Mouse (Mus musculus) urinary bladder, postnatal 25 days (tissue): ENCODE data around the gene Aen.

Source experiments
- DNase-seq: peaks from one replicate; pipeline ENCODE4 v3.0.0; 2022; ENCODE audit warnings: low spot score

Gene Aen

DNA sequence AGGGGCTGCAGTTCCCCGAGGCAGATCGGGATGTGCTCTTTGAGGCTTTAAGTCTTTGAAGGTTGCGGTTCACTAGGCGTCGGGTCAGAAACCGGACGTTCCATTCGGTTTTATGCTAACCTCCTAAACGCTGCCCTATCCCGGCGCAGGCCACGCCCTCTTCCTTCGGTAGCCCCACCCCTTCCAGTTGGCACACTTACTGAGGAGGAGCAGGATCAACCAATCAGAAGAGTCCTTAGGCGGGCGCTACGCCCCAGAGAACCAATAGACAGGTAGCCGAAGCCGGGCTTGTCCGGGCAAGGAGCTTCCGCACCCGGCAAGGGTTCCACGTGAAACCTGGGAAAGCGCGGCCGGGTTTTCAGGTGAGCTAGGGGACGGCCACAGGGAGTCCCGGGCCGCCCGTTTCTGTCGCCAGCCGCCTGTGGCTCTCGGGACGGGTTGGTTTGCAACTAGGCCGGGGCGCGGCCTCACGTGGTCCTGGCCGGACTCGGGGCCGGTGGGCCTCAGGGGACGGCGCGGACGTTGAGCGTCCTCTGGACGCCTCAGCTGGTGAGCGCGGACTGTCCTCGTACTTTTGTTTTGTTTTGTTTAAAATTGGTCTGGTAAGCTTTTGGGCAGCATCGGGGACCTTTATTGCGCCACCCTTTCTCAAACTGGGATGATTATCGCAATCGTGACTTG is at the start of gene Aen:
Gene Aen, plus strand, starts transcription at position 202 of the 681 bp plus-strand sequence.
- peak; percentile 96 for DNase-seq

DNA sequence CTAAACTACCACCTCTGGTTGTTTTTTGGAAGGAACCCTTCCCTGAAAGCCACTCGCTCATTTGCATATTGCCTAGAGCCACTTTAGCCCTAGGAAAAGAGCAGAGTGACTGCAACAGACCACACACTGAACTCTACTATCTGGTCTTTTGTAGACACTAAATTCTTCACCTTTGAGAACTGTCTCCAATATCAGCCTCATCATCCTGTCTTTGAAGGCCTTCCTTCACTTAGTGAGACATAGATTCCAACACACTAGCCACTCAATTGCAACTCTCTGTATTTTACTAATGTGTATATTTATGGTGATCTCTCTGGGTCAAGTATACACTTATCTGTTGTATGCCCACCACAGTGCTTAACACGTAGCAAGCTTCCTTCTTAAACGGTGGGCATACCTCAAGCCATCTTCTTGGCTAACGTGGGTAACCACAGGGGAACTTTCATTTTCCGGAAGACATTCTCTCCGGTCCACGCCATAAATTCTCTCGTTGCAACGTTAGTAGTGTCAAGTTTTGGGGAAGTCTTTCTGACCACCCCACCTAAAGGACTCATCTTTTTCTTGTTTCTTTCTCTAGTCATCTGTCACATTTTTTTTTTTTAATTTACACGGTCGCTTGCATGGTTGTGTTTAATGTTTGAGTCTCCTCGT is 49.5 kb upstream of the Aen start:
- DNase-seq = no peak

DNA sequence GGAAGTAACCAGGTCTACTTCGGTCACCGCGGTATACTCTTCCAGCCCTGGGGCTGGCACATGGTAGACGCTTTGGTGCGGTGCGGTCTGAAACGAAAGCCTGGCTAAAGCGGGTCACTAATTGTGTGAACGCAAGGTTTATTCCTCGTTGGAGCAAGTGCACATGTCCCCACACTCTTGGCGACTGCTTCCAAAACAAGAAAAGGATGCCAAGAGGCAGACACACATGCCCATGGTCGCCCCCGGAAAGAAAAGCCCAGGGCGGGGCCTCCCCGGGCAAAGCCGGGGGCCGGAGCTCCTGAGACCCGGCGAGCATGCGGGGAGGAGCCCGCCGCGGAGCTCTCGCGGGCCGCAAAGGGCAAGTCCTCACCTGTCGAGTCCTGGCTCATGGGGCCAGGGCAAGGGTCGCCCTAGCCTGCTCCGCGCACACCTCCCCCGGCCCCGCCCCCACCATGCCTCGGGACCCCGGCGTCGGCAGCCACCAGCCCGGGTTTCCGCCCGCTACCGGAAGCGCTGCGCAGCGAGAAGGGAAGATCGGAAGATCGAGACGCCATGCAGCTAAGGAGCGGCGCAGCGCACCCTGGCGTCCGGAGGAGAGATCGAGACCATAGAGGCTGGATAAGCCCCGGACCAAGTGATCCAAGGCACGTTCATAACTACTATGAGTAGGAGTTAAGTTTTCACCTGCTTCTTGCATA is 48.8 kb upstream of the Aen start, which contains the start of gene Det1:
Gene Det1, minus strand, starts transcription at position 527 of the 698 bp plus-strand sequence.
- peak; percentile 88 for DNase-seq

DNA sequence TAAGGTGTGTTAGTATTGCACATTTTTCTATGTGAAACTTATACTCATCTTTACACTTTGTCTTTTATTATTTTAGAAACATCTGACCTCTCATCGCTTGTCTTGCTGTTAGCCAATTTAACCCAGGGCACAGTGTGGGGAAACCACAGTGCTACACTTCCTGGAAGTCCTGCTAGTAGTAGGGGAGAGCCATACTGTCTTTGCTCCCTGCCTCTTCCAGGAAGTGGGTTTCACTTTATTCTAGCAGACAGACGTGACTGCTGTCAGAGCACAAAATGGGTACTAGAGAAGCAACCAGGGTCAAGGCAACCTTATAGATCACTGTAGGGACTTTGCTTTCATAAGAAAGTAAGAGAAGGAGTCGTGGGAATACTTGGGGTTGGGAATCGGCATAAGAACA is 41.6 kb upstream of the Aen start:
- no peak for DNase-seq

DNA sequence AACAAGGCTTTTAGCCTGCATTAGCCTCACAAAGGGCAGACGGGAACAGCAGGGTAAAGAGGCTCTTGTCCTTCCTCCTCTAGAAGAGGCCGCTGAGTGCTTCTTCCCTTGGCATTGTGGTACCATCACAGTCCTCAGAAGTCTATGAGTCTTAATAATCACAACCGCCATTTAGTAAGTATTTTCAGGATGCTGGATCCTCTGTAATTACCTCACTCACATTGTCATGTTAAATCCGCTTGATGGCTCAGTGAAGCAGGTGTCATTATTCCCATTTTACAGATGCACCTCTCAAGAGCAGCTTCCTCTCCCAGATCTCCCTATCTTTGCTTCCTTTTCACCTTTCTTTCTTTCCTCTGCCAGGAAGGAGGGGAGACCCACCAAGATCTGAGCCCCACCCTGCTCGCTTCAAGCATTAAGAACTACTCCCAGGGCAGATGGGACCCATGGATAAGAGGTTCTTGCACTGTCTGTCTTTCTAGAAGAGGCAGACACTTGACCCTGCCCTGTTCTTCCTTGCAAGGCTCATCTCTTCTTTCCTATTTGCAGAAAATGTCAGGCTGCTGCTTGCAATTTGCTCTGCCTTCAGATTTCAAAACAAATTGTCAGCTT is 40.5 kb upstream of the Aen start:
- no peak for DNase-seq

DNA sequence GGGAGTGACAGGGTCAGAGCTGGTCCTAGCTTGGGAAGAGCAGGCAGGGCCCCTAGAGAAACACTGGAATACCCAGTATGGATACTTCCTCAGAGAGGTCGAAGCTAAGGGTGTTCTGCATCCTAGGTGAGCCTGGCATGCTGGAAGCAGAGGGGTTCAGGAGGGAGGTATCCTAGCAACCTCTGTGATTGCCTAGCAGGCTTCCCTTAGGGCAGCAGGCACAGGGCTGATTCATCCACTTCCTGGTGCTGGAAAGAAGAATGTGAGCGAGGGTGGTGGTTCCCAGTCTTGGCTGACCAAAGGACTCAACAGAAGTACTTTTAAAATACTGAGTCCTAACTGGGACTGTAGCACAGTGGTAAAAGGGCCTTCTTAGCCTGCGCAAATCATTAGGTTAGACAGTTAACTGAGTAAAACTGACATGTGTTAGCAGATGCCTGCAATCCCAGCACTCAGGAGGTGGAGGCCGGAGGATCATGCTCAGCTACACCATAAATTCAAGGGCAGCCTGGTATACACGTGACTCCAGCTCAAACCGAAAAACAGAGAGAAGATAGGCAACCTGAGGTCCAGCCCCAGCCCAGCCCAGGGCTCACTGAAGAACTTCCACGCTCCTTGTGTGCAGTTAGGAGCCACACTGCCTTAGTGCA is 31.7 kb upstream of the Aen start:
- DNase-seq = no peak

DNA sequence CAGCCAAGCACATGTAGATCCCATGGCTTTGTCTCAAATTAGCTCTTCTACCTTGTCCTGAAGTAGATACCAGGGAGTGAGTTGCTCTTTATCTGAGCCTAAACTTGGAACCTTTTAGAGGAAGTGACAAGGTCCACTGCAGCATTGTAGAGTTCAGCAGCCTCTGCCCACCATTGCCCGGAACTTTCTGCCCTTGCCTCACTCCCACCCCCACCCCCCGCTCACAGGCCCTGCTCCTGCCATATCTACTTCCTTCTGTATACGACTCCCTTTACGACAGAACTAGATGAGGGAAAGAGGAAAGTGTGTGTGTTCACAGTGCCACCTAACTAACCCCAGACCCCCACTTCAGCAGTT is 31.2 kb upstream of the Aen start:
- DNase-seq = no peak

DNA sequence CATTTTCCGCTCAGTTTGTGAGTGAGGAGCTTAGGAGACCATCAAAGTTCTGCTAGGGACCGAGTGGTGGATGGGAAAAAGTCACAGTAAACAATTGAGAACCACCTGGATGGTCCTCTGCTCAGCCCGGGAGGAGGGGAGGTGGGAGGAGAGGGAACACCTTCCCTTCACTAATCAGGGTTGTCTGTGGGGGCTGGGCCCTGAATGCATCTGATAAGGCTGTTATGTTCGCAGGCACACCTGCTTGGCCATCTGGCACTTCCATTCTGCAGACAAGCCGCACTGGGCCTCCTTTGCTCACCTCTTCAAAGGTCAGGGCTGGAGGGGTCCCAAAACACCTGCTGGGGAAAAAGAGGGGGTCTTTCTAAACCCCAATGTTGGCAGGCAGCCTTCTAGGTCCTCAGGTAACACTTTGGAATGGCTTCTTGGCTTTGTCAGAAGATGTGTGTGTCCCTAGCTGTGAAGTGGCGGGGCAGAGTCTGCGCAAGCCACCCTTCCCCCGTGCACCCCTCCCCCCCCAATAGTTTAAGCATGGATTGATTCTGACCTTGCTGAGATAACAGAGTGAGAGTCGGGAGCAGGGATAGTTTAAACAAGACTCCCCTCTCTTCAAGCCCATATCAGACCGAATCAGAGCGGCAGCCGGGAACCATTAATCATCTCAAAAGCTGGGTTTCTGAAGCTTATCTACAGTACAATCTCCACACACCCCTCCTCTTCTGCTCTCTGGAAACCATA is 30.3 kb upstream of the Aen start:
- DNase-seq = no peak

DNA sequence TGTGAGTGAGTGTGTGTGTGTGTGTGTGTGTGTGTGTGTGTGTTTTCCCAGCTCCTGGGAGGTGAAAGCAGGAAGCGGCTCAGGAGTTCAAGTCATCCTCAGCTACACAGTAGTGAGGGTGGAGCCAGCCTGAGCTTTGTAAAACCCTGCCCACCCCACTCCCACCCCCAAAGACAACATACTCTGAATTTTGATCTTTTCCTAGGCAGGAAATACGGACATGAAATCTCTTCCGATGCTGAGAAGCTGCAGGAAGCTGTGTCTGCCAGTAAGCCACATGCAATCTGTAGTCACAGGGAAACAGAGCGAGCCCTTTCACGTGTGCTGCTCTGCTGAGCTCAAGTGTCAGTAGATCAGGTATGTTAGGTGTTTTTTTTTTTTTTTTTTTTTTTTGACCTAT is 26.9 kb upstream of the Aen start:
- DNase-seq = no peak

DNA sequence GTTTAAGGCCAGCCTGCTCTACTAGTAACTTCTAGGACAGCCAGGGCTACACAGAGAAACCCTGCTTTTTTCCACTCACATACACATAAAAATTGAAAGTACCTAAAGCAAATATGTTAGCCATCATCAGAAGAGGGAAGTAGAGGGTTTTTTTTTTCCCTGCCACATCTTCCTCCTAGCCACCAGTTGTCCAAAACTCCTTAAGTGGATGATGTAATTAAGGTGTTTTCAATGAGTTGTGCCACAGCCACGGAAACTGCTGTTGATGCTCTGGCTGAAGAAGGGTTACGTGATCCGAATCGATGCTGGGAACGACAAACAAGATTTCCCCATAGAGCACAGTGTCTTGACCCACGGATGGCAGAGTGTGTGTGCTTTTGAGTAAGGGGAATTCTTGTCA is 23.3 kb upstream of the Aen start:
- no peak for DNase-seq

DNA sequence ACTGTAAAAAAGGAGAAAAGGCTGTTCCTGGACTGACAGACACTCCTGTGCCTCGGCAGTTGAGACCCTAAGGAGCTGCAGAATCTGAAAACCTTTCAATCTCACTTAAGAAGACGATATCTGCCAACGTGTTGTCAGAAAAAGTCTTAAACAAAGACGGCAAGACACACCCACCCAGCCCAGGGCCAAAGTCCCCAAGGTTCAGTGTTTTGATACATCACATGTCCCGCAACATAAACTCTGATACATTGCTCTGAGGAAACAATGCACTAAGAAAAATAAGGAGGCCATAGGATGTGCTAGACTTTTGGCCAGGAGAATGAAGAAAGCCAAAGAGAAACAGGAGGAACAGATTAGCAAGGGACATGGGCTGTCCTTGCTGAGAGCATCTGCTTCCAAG is 22.8 kb upstream of the Aen start:
- DNase-seq = no peak

DNA sequence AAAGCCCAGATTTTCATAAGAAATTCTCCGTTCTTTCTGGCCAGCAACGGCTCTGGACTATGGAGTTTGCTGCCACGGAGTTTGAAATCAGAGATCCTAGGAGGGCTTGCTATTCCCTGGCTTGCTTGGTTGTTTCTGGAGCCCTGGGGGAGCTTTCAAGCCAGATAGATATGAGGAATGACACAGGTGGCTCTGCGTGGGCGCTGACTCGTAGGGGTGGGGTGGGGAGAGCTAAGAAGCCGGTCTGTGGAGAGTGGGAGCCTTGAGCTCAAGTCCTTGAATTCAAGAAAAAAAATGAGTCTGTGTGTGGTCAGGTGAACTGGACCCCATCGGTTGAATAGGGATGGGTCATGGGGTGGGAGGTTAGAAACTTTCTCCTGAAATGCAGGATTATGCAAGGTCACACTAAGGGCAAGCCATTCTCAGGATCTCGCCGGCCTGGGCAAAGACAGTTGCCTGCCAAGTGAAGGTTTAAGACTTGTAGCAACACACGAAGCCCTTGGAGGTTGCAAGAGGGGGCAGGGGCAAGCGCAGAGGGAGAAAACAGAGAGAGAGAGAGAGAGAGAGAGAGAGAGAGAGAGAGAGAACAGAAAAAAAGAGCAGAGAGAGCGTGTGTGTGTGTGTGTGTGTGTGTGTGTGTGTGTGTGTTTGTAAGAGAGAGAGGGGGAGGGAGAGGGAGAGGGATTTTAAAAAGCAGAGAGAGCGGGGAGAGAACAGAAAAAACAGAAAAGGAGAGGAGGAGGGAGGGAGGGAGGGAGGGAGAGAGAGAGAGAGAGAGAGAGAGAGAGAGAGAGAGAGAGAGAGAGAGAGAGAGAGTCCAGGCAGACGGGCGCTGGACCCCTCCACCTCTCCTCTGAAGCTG is 13.8 kb upstream of the Aen start:
- no peak for DNase-seq

DNA sequence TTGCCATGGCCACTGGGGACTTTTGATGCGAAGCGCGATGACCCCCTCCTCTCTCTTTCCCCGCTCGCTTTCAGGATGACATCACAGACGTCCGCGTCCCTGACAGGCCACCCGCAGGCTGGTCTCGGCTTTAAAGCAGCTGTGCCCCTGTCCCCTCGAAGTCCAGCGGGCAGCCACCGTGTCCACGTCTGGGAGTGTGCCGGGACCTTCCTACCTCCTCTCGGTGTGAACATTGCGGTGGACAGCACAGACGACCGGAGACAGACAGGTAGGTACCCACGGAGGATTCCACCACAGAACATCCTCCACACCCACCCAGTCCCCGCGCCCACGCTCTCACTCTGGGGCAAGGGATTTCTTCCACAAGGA is 13.2 kb upstream of the Aen start:
- DNase-seq = no peak

DNA sequence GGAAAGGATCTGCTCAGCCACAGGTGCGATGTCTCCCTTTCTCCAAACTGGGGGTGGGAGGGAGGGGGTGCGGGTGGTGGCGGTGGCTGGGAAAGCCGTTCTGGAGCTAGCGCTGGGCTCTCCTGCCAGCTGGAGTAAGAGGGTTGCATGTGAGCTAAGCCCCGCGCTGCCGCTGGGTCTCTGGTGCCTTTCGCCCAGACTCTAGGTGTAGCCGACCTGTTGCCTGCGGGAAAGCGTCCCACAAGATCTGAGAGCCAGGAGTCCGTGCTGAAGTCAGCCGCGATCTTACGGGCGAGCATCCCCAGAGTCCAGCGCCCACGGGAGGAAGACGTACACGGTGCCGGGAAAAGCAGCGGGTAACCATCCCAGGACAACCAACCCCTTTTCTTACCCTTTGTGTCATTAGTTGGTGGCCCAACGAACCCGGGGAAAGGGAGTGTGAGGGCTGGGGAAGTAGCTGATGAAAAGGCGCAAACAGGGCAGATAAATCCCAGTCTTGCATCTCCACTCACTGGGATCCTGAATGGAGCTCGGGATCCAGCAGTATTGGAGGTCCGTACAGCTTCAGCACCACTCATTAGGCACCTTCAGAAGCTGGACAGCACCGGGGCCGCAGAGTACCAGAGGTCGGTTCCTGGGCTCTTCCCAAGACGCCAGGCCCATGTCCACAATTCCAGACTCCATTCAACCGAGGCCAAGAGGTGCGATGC is 12.5 kb upstream of the Aen start:
- DNase-seq = no peak

DNA sequence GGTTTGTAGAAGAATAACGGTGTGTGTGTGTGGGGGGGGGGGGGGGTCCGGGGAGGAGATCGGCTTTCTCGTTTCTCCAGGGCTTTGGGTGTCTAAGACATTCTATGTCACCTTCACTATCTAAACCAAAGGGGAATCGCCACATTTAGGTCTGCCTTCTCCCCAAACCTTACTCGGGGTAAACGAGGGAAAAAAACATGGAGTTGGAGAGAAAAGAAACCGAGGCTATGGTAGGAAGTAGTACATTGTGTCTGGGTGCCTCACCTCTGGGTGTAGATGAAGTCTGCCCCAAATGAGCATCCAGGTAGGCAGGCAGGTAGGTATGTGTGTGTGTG is 12.0 kb upstream of the Aen start:
- no peak for DNase-seq

DNA sequence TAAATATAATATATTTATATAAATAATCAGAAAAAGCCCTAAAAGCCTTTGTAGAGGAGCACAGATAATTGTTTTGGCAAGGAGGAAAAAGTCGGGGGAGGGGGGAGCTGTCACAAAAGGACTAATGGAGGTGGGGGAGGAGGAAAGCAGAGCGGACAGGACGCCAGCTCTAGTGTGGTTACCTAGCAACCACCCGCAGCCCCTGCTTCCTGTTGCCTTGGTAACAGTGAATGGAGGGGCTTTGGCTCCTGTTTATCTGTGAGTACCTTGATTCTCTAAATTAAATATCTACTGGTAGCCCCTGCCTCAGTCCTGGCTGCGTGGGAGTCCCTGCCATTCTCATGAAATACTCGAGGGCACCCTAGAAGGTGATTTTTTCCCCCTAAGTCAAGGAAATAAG is 11.5 kb upstream of the Aen start:
- no peak for DNase-seq

DNA sequence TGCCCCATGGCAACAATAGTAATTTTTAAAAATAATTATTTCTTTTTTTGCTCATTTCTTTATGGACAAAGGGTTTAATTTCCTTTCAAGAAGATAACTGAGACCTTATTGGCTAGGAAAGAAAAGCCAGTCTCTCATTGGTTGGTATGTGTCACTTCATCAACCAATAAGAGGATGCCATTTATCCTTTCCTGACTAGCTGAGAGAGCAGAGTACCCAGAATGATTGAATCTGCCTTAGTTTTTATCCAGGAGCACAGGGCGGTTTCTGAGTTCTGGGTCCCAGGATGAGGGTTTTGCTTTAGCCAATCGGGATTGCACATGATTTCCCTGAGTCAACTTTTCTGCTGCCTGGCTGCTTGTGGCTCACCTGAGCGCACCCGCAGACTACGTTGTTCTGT is 10.2 kb upstream of the Aen start:
- DNase-seq = no peak

DNA sequence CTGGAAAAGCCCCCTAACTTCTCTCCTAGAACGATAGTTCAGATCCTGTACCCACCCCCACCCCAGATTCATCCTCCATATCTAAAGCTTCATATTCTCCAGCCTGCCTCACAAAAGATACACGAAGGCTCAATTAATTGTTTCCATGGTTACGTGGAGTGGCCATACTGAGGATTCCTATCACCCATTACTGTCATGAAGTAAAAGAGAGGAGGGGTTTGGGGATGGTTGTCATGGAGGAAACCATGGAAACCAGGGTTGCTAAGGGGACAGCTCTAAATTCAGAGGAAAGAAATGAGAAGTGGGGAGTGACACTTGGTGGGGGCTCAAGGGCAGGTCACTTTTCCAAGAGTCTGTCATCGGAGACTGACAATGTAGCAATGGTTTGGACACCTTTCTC is 9.2 kb upstream of the Aen start:
- DNase-seq = no peak

DNA sequence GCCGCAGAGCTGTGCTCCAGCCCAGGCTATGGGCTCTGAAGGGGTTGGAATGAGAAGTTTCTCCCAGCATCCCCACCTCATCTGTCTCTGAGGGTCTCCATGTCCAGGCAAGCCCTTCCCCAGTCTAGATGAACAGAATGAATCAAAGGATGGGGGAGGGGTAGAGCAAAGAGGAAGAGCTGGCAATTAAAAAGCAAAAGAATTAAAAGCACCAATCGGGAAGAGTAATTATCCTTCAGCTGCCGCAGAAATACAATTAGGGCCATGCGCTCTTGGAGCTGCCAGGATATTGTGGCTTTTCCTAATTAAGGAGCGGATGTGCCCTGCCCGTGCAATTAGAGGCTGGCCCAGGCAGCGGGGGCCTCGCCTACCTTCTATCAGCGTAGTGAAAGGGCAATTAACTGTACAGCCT is 8.2 kb upstream of the Aen start:
- no peak for DNase-seq

DNA sequence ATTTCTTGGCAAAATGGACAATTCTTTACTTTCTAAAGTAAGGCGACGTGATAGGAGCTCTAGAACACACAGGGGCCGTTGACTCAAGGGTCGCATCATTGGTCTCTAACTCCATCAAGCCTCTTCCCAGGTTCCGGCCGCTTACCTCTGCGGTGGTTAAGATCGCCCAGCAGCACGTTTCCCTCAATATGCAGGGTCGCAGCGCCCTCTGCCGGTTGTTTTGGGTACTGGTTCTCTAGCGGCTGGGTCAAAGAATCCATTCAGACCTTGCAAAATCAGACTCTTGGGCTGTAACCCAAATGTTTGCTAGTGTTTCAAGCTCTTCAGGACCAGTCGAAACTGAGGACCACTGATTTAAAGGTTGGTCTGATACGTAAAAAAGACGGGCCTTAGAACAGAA is 5.0 kb upstream of the Aen start:
- DNase-seq = peak; percentile 93
